ENCODE assay signal across 11 mouse cellular contexts in genomic region chr11:120208848-120209247, GRCm38 (mm10). TPM values are rescaled to one million over a fixed set of nuclear protein-coding genes. Genes with fewer than 3 reads are reported as not detected.
A peak's percentile ranks its signal among the peaks of the same experiment; 100 is the strongest.
DNase-seq lines count a peak whose midpoint lies in the region; ATAC-seq and TF ChIP-seq lines count a peak whose summit lies in the region.
"Had no signal": no experiment of that assay in that cellular context is flagged by ENCODE, and none has a peak within 500 bp of the region (broad histone marks: within the 10 kb centered on the region; RNA-seq: fewer than 3 reads in every experiment).

No protein-coding gene starts in this region.

- no peak overlapping the region for H3K9ac ChIP-seq in forebrain, postnatal 0 days
- no peak overlapping the region for H3K9ac ChIP-seq in forebrain, embryonic 13.5 days
- no peak overlapping the region for H3K9ac ChIP-seq in limb, embryonic 11.5 days (ENCODE audit: low read length)
- no peak overlapping the region for H3K9ac ChIP-seq in stomach, embryonic 15.5 days
- H3K9ac ChIP-seq: limb, embryonic 12.5 days; neural tube, embryonic 12.5 days had no signal

- H3K27ac ChIP-seq in forebrain, postnatal 0 days (ENCODE audit: low read depth, low read length), result no peak overlapping the region
- H3K27ac ChIP-seq in forebrain, embryonic 13.5 days, result no peak overlapping the region
- H3K27ac ChIP-seq in limb, embryonic 11.5 days (replicated peaks; ENCODE audit: low read depth, low read length), result no peak overlapping the region
- no peak overlapping the region for H3K27ac ChIP-seq in limb, embryonic 10.5 days
- H3K27ac ChIP-seq in stomach, embryonic 15.5 days, result peak overlapping the region; percentile 21; the same call in 1 of the 2 replicates
- H3K27ac ChIP-seq: limb, embryonic 12.5 days; neural tube, embryonic 12.5 days had no signal

- ATAC-seq in forebrain, postnatal 0 days, result no peak
- no peak for ATAC-seq in forebrain, embryonic 13.5 days
- no peak for ATAC-seq in limb, embryonic 11.5 days (ENCODE audit: insufficient number of reproducible peaks, low FRiP score, low TSS enrichment, low read depth)
- ATAC-seq in Patski, result no peak
- no peak for ATAC-seq in stomach, embryonic 15.5 days (ENCODE audit: insufficient read depth, low FRiP score, low read depth)
- ATAC-seq: intestine, embryonic 16.5 days had no signal

- WGBS in forebrain, postnatal 0 days, result 72% methylated on average over 2 of the region's 2 CpGs
- WGBS in forebrain, embryonic 13.5 days, result 69% methylated on average over 2 of the region's 2 CpGs
- 65% methylated on average over 2 of the region's 2 CpGs for WGBS in limb, embryonic 11.5 days
- 69% methylated on average over 2 of the region's 2 CpGs for WGBS in limb, embryonic 10.5 days
- WGBS in stomach, embryonic 15.5 days, result 69% methylated on average over 2 of the region's 2 CpGs

- no peaks in the 10 kb centered on the region for H3K4me1 ChIP-seq in forebrain, postnatal 0 days (ENCODE audit: insufficient read depth)
- H3K4me1 ChIP-seq in forebrain, embryonic 13.5 days, result no peaks in the 10 kb centered on the region
- H3K4me1 ChIP-seq in limb, embryonic 11.5 days (ENCODE audit: control insufficient read depth, insufficient read depth, low read length), result no peaks in the 10 kb centered on the region
- H3K4me1 ChIP-seq in limb, embryonic 10.5 days, result peaks cover 13% of the 10 kb centered on the region; the same call in 1 of the 2 replicates
- peaks cover 26% of the 10 kb centered on the region for H3K4me1 ChIP-seq in stomach, embryonic 15.5 days
- H3K4me1 ChIP-seq: limb, embryonic 12.5 days; neural tube, embryonic 12.5 days had no signal

- H3K4me3 ChIP-seq in forebrain, postnatal 0 days (ENCODE audit: low read depth, low read length), result no peak overlapping the region
- H3K4me3 ChIP-seq in forebrain, embryonic 13.5 days, result no peak overlapping the region
- H3K4me3 ChIP-seq in limb, embryonic 11.5 days (ENCODE audit: low read depth, low read length), result no peak overlapping the region
- no peak overlapping the region for H3K4me3 ChIP-seq in limb, embryonic 10.5 days
- H3K4me3 ChIP-seq in stomach, embryonic 15.5 days (replicated peaks), result no peak overlapping the region
- H3K4me3 ChIP-seq: limb, embryonic 12.5 days; neural tube, embryonic 12.5 days had no signal

- in situ Hi-C loops in Patski (cut with MboI; ENCODE audit: low pct_unique_long_range_greater_than_20kb), result no loop called here

- H3K9me3 ChIP-seq in forebrain, postnatal 0 days (ENCODE audit: low read length), result peaks cover 6% of the 10 kb centered on the region; the same call in 1 of the 2 replicates
- peaks cover 7% of the 10 kb centered on the region; the same call in 1 of the 2 replicates for H3K9me3 ChIP-seq in forebrain, embryonic 13.5 days (replicated peaks)
- H3K9me3 ChIP-seq in limb, embryonic 11.5 days (ENCODE audit: control insufficient read depth, low read length), result no peaks in the 10 kb centered on the region; the same call in 1 of the 2 replicates
- no peaks in the 10 kb centered on the region for H3K9me3 ChIP-seq in limb, embryonic 10.5 days (replicated peaks)
- H3K9me3 ChIP-seq in stomach, embryonic 15.5 days, result 0 out of 2 replicates have a peak, but pooled peaks cover 5% of the 10 kb centered on the region
- H3K9me3 ChIP-seq: limb, embryonic 12.5 days; neural tube, embryonic 12.5 days had no signal

- POLR2A ChIA-PET in Patski (lab: Charles Lee), result interaction anchor here (0.8 to 2.3 kb wide), 3 partner anchors 20 to 92 kb away, joined by 5 to 8 read pairs (median 6); no protein-coding TSS in a partner anchor

- DNase-seq in forebrain, postnatal 0 days, result no peak
- peak; percentile 24 for DNase-seq in limb, embryonic 11.5 days (ENCODE audit: low spot score)
- DNase-seq in limb, embryonic 10.5 days (ENCODE audit: low spot score), result no peak
- no peak for DNase-seq in Patski (ENCODE audit: low read depth, low spot score)
- DNase-seq in right cerebral cortex, adult 2 months (ENCODE audit: low spot score in 2 of 2), result no peak
- no peak for DNase-seq in urinary bladder, adult 18-20 months (ENCODE audit: low spot score in 2 of 2)

- CTCF ChIA-PET in Patski (lab: Charles Lee), result interaction anchor here (1.0 to 2.4 kb wide), 9 partner anchors 8 to 97 kb away, joined by 3 to 13 read pairs (median 3); no protein-coding TSS in a partner anchor

- no peaks in the 10 kb centered on the region for H3K27me3 ChIP-seq in forebrain, postnatal 0 days (ENCODE audit: insufficient read depth, low read length)
- H3K27me3 ChIP-seq in forebrain, embryonic 13.5 days, result no peaks in the 10 kb centered on the region
- no peaks in the 10 kb centered on the region for H3K27me3 ChIP-seq in limb, embryonic 11.5 days (ENCODE audit: control insufficient read depth, insufficient read depth, low read length)
- H3K27me3 ChIP-seq in limb, embryonic 10.5 days (ENCODE audit: low read depth, poor library complexity, severe bottlenecking), result no peaks in the 10 kb centered on the region
- H3K27me3 ChIP-seq in Patski, result no peaks in the 10 kb centered on the region
- H3K27me3 ChIP-seq in stomach, embryonic 15.5 days (replicated peaks), result no peaks in the 10 kb centered on the region
- H3K27me3 ChIP-seq: limb, embryonic 12.5 days; neural tube, embryonic 12.5 days had no signal

- peak; percentile 46 for TF ChIP-seq CTCF in forebrain, postnatal 0 days (IDR thresholded peaks at IDR 0.05; ENCODE audit: low read depth)
- peak; percentile 75 for TF ChIP-seq CTCF in Patski (IDR thresholded peaks at IDR 0.05)

- no peak overlapping the region for H3K4me2 ChIP-seq in forebrain, postnatal 0 days (ENCODE audit: low read depth)
- no peak overlapping the region for H3K4me2 ChIP-seq in forebrain, embryonic 13.5 days
- H3K4me2 ChIP-seq in limb, embryonic 11.5 days (ENCODE audit: low read depth, severe bottlenecking), result no peak overlapping the region
- H3K4me2 ChIP-seq in stomach, embryonic 15.5 days, result no peak overlapping the region
- H3K4me2 ChIP-seq: limb, embryonic 12.5 days; neural tube, embryonic 12.5 days had no signal

- no peaks in the 10 kb centered on the region for H3K36me3 ChIP-seq in forebrain, postnatal 0 days (ENCODE audit: insufficient read depth)
- 0 out of 2 replicates have a peak, but pooled peaks cover 3% of the 10 kb centered on the region for H3K36me3 ChIP-seq in forebrain, embryonic 13.5 days (ENCODE audit: poor library complexity, severe bottlenecking)
- H3K36me3 ChIP-seq in limb, embryonic 11.5 days (ENCODE audit: control insufficient read depth, insufficient read depth, low read length), result no peaks in the 10 kb centered on the region
- peaks cover 8% of the 10 kb centered on the region for H3K36me3 ChIP-seq in limb, embryonic 10.5 days
- no peaks in the 10 kb centered on the region for H3K36me3 ChIP-seq in stomach, embryonic 15.5 days
- H3K36me3 ChIP-seq: neural tube, embryonic 12.5 days had no signal

RNA-seq across cellular contexts. Expression of gene Bahcc1, which starts 23.9 kb away (rescaled TPM):
- total RNA-seq in forebrain, postnatal 0 days (2014; rRNA removed), result 19.3 and 26.5 TPM in 2 replicates
- polyA plus RNA-seq in forebrain, postnatal 0 days (2015; fragmentation: Nextera tagmentation; extraction: Ambion mirVana), result 3.9 and 6.5 TPM in 2 replicates
- 17.2 TPM in 2 replicates for polyA plus RNA-seq in forebrain, embryonic 13.5 days (2015; fragmentation: Nextera tagmentation; extraction: Ambion mirVana)
- polyA plus RNA-seq in limb, embryonic 11.5 days (2014; fragmentation: Nextera tagmentation; extraction: Ambion mirVana), result 24.9 and 27.6 TPM in 2 replicates
- 19.9 and 20.3 TPM in 2 replicates for polyA plus RNA-seq in limb, embryonic 10.5 days (2016; fragmentation: Nextera tagmentation; extraction: Ambion mirVana)
- 12.4 TPM for polyA plus RNA-seq in Patski (2021)
- polyA plus RNA-seq in stomach, embryonic 15.5 days (2015; fragmentation: Nextera tagmentation; extraction: Ambion mirVana), result 7.2 and 7.9 TPM in 2 replicates

RNA-seq across cellular contexts. Expression of gene Slc38a10, which starts 57.7 kb away (rescaled TPM):
- total RNA-seq in forebrain, postnatal 0 days (2014; rRNA removed), result 114 and 147 TPM in 2 replicates
- polyA plus RNA-seq in forebrain, postnatal 0 days (2015; fragmentation: Nextera tagmentation; extraction: Ambion mirVana), result 90.4 and 97.0 TPM in 2 replicates
- polyA plus RNA-seq in forebrain, embryonic 13.5 days (2015; fragmentation: Nextera tagmentation; extraction: Ambion mirVana), result 76.8 and 92.2 TPM in 2 replicates
- 46.1 and 53.2 TPM in 2 replicates for polyA plus RNA-seq in limb, embryonic 11.5 days (2014; fragmentation: Nextera tagmentation; extraction: Ambion mirVana)
- 99.6 and 99.8 TPM in 2 replicates for polyA plus RNA-seq in limb, embryonic 10.5 days (2016; fragmentation: Nextera tagmentation; extraction: Ambion mirVana)
- polyA plus RNA-seq in Patski (2021), result 107 TPM
- 87.2 and 93.5 TPM in 2 replicates for polyA plus RNA-seq in stomach, embryonic 15.5 days (2015; fragmentation: Nextera tagmentation; extraction: Ambion mirVana)
